Mouse (Mus musculus): ENCODE measurements around the gene Ntf3. TPM values are rescaled to one million over a fixed set of nuclear protein-coding genes. Genes with fewer than 3 reads are reported as not detected.

The Ntf3 gene
- polyA plus RNA-seq, 1 experiment = not detected

DNA sequence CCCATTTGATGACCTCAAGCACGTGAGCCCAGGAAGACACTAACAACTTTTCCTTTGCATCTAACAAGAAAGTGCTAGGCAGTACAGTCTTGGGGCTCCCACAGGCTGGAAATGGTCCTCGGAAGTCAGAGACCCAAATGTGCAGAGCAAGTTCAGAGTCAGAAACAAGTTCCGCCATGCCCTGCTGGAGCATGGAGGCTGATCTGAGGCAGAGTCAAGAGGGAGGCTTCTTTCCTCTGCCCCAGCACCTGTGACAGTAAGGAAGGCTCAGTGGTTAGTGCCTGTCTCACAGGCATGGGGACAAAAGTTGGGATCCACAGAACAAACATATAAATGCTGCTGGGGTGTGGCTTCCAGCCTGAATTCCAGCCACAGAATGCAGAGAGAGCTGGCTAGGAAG, 86.2 kb downstream of the Ntf3 start:
- Histone ChIP-seq H3K4me1 (ENCODE audit: control insufficient read depth, insufficient read depth, low read length) (no peaks in the 10 kb centered on the region), H3K27ac (ENCODE audit: insufficient read depth, low read depth, low read length) (no peak overlapping the region), H3K4me3 (ENCODE audit: insufficient read depth, low read depth, low read length) (no peak overlapping the region)
- 81% methylated on average over 3 of the region's 3 CpGs for WGBS
- TF ChIP-seq POLR2A (IDR thresholded peaks at IDR 0.05; ENCODE audit: insufficient read depth, low read depth, low read length) = no peak
- no peak for TF ChIP-seq CTCF (IDR thresholded peaks at IDR 0.05; ENCODE audit: insufficient read depth, low read depth, low read length)

DNA sequence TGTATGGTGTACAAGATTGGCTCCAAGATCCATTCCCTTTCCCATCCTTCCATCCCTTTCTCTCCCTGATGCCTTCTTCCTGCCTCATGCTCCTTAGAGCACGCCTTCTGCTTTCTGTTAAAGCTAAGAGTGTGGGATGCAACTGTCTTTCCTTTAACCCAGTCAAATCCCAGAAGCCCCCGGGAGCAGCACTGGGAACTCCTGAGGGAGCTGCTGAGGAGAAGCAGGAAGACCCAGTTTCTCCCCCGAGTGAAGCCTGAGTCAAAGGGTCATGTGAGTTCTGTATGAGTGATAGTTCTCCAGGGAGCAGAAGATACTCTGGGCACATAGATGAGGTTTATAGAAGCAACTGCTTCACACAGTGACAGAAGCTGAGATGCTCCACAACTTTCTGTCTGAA, 109.0 kb downstream of the Ntf3 start:
- 90% methylated on average over 3 of the region's 3 CpGs for WGBS
- no peaks in the 10 kb centered on the region for H3K4me1 ChIP-seq (ENCODE audit: control insufficient read depth, insufficient read depth, low read length)
- H3K4me3 ChIP-seq (ENCODE audit: insufficient read depth, low read depth, low read length) = no peak overlapping the region
- no peak overlapping the region for H3K27ac ChIP-seq (ENCODE audit: insufficient read depth, low read depth, low read length)
- TF ChIP-seq POLR2A (IDR thresholded peaks at IDR 0.05; ENCODE audit: insufficient read depth, low read depth, low read length) (no peak), CTCF (IDR thresholded peaks at IDR 0.05; ENCODE audit: insufficient read depth, low read depth, low read length) (no peak)

DNA sequence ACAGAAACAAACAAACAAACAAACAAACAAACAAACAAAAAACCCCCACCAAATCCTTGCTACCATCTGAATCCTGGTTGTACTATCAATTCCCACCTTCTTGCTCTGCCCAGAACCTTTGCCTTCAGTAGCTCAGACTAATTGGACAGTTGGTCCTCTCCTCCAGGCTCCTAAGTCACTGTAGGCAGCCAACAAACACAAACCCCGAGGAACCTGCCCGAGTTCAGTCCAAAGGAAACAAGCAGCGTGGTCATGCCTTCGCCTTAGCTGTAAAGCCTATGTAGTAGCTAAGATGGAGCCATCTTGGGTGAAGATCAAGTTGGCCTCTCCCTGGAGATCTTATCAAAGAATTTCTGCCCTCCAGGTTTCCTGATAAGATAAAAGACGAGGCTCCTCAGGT, 113.6 kb downstream of the Ntf3 start:
- Histone ChIP-seq H3K4me1 (ENCODE audit: control insufficient read depth, insufficient read depth, low read length) (no peaks in the 10 kb centered on the region), H3K27ac (ENCODE audit: insufficient read depth, low read depth, low read length) (no peak overlapping the region), H3K4me3 (ENCODE audit: insufficient read depth, low read depth, low read length) (no peak overlapping the region)
- WGBS = 80% methylated on average over 5 of the region's 5 CpGs
- no peak for TF ChIP-seq POLR2A (IDR thresholded peaks at IDR 0.05; ENCODE audit: insufficient read depth, low read depth, low read length)
- TF ChIP-seq CTCF (IDR thresholded peaks at IDR 0.05; ENCODE audit: insufficient read depth, low read depth, low read length) = no peak

Measured in olfactory bulb, adult 2 months (tissue).